Mouse (Mus musculus): ENCODE results near the gene Pdgfb.
A peak's percentile ranks its signal among the peaks of the same experiment; 100 is the strongest.

The Pdgfb gene

GRCm38 (mm10) chr15:80034366-80034765, 19.6 kb upstream of the Pdgfb start:
- peak; percentile 40 for DNase-seq (ENCODE audit: low read depth)

- no peak for DNase-seq (ENCODE audit: low read depth)
Observed at GRCm38 (mm10) chr15:80031133-80031532, 16.4 kb upstream of the Pdgfb start.

- no peak for DNase-seq (ENCODE audit: low read depth)
Observed at GRCm38 (mm10) chr15:80030399-80030798, 15.6 kb upstream of the Pdgfb start.

DNA sequence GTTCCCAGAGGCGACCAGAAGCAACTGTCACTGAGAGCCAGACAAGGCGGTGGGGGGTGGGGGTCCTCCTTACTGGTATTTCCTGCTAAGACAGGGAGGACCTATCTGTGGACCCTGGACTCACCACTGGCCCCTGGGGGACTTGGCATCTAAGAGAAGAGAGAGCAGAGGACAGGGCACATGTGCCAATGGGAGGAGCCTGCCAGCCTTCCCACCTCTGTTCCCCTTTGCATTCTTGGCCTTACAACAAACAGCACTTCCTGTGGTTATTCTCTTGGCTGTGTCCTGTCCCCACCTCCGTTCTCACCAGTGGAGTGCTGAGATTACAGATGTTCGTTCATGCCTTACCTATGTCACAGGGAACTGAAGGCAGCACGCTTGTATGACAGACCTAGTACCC, 14.1 kb upstream of the Pdgfb start:
- no peak for DNase-seq (ENCODE audit: low read depth)

- no peak for DNase-seq (ENCODE audit: low read depth)
Observed at GRCm38 (mm10) chr15:80026689-80027353, 12.0 kb upstream of the Pdgfb start.

GRCm38 (mm10) chr15:80026061-80026460, 11.3 kb upstream of the Pdgfb start:
- DNase-seq (ENCODE audit: low read depth), result no peak

DNA sequence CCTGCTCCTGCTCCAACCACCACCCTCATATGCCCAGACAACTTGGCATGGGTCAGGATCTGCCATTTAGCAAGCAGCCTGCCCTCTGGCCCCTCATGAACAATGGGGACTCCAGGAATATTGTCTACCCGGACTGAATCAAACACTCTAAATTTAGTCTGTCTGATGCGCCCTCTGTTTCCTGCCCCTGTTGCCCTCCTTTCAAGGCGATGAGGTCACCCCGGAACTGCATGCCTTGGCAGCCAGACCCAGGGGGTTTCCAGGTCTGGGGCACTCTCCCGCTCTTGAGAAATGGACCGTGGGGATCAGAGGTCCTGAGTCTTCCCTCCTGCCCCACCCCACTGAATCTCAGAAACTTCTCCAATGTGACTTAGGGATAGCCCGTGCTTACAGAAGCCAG, 10.8 kb upstream of the Pdgfb start:
- peak; percentile 62 for DNase-seq (ENCODE audit: low read depth)

DNA sequence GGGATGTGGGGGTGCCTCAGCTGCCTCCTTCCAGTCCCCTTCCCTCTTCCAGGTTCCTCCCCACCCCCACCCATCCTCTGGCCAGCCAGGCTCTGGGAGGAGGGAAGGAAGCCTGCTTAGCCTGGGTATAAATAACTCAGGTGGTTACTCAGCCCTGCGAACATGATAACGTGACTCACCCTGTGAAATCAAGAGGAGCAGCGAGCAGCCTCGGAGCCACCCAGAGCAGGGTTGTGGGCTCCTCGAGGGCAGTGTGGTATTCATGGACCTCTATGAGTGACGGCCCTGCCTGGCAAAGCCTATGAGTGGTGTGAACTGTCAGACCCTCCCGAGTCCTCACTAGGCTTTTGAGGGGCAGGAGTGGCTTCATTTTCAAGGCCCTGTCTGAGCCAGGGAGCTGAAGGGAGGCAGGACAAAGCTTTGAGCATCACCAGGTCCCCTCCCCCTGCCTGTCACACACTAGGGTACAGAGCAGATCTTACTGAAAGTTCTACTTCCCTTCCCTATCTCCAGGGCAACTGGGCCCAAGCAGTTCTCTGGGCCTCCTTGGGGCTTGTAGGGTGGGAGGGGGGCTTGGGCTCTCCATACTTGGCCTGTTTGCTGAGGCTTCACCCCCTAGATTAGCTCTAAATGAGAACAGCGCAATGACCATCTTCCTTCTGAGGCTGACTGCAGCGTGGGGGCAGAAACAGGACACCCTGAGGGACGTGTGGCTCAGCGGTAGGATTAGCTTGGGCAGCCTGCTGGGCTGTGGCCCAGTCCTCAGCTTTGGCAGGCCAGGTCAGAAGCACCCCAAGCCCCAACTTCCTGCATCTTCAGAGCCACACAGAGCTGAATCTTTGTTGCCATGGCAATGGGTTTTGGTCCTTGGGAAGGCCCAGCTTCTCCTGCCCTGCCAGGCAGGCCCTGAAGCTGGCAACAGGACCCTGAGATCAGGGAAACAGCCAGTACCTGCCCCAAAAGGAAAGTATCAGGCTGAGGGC, 9.8 kb upstream of the Pdgfb start:
- no peak for DNase-seq (ENCODE audit: low read depth)

GRCm38 (mm10) chr15:80020516-80020915, 5.7 kb upstream of the Pdgfb start:
- peak; percentile 60 for DNase-seq (ENCODE audit: low read depth)

GRCm38 (mm10) chr15:80019625-80020024, 4.8 kb upstream of the Pdgfb start:
- DNase-seq (ENCODE audit: low read depth), result no peak

GRCm38 (mm10) chr15:80019220-80019619, 4.4 kb upstream of the Pdgfb start:
- no peak for DNase-seq (ENCODE audit: low read depth)

GRCm38 (mm10) chr15:80016563-80017301, 2.0 kb upstream of the Pdgfb start:
- DNase-seq (ENCODE audit: low read depth), result no peak

DNA sequence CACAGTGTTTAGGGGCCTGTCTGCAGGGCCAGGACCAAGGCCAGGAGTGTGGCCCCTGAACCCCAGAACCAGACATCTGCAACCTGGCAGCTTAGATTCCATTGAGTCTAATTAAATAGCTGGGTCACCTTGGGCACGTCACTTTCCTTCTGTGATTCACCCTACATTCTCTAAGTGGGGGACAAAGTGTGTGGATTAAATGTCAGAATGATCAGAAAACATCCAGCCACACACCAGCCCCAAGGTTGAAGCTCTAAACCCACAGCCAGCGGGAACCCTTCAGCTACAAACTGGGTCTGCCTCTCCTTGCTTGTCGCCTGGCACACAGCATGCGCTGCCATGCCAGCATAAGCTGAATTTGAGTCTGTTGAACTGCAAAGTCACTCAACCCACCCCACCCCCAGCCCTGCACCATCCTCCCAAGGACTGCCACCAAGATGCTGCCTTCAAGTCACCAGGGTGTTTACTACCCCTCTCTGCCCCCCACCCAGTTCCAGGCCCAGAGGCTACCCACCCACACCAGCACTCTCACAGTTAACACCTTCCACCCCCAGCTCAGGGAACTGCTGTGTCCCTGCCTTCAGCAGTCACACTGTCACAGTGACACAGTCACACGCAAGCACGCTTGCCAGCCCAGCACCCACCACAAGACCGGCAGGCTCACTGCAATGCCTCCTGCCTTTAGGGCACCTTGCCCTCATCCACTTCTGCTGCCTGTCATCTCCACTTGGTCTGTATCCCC, 605 bp upstream of the Pdgfb start:
- DNase-seq (ENCODE audit: low read depth), result no peak

DNA sequence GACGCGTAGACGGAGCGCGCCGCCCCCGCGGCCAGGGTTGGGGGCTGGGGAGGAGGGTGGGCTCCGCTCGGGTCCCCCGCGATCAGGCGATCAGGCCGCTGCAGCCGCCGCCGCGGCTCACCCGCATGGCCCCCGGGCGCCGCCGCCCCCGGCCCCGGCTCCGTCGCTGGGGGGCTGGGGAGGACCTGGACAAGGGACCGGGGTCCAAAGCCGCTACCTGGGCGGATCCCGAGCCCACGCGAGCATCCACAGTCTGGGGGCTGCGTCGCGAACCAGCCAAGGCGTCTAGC, 801 bp downstream of the Pdgfb start:
- DNase-seq (ENCODE audit: low read depth), result no peak

- no peak for DNase-seq (ENCODE audit: low read depth)
Observed at GRCm38 (mm10) chr15:80013256-80014030, 1.3 kb downstream of the Pdgfb start.

- DNase-seq (ENCODE audit: low read depth), result peak; percentile 60
Observed at GRCm38 (mm10) chr15:80012527-80013201, 2.1 kb downstream of the Pdgfb start.

DNA sequence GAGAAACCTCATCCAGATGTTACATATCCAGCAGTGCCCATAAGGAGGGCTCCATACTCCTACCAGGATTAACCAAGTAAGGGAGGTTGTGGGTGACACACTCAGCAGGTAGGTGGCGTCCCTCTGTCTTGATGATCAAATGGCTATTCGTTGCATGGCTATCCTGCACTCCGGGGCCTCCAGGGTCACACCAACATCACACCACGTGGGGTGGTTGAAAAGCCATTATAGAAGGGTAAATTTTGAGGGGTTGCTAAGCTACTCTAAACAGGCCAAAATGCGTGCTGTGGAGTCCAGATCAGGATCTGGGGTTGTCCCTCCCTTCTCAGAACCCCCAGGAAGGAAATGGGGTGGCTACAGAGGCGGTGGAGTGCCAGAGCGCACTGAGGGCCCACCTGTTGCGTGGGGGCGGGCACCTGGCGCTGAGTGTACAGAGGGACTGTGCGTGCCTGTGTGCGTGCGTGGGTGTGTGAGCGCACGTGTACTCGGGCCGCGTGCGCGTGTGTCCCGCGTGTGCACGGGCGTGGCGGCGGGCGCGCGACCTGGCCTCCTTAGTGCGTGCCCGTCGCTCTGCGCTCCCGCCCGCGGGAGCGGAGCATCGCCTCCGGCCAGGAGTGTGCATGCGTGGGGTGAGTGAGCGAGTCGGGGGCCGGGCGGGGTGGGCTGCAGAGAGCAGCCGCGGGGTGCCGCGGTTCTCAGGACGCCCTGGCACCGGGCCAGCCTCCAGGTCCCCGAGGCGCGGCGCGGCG, 2.8 kb downstream of the Pdgfb start:
- peak; percentile 60 for DNase-seq (ENCODE audit: low read depth)

GRCm38 (mm10) chr15:80011194-80011593, 3.6 kb downstream of the Pdgfb start:
- DNase-seq (ENCODE audit: low read depth), result no peak

GRCm38 (mm10) chr15:80010182-80010558, 4.6 kb downstream of the Pdgfb start:
- no peak for DNase-seq (ENCODE audit: low read depth)

Data from naive thymus-derived CD4-positive, alpha-beta T cell, adult 2 months (primary cell).